Mouse (Mus musculus) heart, adult 2 months (tissue): ENCODE data around the gene Rnaseh2a. TPM values are rescaled to one million over a fixed set of nuclear protein-coding genes. Genes with fewer than 3 reads are reported as not detected.

Experiments
- DNase-seq, 2 experiments: peaks; one replicate each; pipeline ENCODE4 v3.0.0; 2021
- H3K27ac ChIP-seq: fragments of 200-600 bp; 2 replicates; pipeline ENCODE4 v1.8.1; 2022
- H3K27me3 ChIP-seq: fragments of 200-500 bp; 2 replicates; pipeline ENCODE4 v1.6.1; 2012; ENCODE audit warnings: mild to moderate bottlenecking, low read length, inconsistent platforms, mixed read lengths; ENCODE audit not compliant: control insufficient read depth, insufficient read depth
- H3K36me3 ChIP-seq: fragments of 200-500 bp; 2 replicates; pipeline ENCODE4 v1.6.1; 2012; ENCODE audit warnings: low read length, inconsistent platforms; ENCODE audit not compliant: control insufficient read depth, insufficient read depth
- H3K4me1 ChIP-seq: fragments of 200-500 bp; 2 replicates; pipeline ENCODE4 v1.6.1; 2011; ENCODE audit warnings: low read length; ENCODE audit not compliant: control insufficient read depth, insufficient read depth
- H3K4me3 ChIP-seq: fragments of 200-600 bp; 2 replicates; pipeline ENCODE4 v1.8.1; 2022
- H3K79me2 ChIP-seq: fragments of 200-500 bp; replicated peaks from 2 replicates; pipeline ENCODE4 v1.6.1; 2012; ENCODE audit warnings: mild to moderate bottlenecking, inconsistent platforms, low read length, moderate library complexity, mixed read lengths; ENCODE audit not compliant: control insufficient read depth, insufficient read depth
- H3K9ac ChIP-seq: fragments of 200-500 bp; 2 replicates; pipeline ENCODE4 v1.6.1; 2012; ENCODE audit warnings: low read depth, mild to moderate bottlenecking, control low read depth, inconsistent platforms, low read length, mixed read lengths
- CTCF ChIP-seq: fragments of 200-600 bp; IDR thresholded peaks from 2 replicates; pipeline ENCODE4 v1.8.1; 2022; ENCODE audit warnings: antibody characterized with exemption, mild to moderate bottlenecking, moderate library complexity
- EP300 ChIP-seq: fragments of 200-500 bp; IDR thresholded peaks from 2 replicates; pipeline ENCODE4 v1.6.1; 2011; ENCODE audit warnings: low read depth, low read length, control low read depth; ENCODE audit not compliant: insufficient read depth
- POLR2A ChIP-seq: fragments of 200-500 bp; IDR thresholded peaks from 2 replicates; pipeline ENCODE4 v1.6.1; 2011; ENCODE audit warnings: mild to moderate bottlenecking, low read depth, low read length, control low read depth; ENCODE audit not compliant: insufficient read depth
- WGBS: fragments of 180-500 bp; shearing (Covaris S2); methylation state at CpG from one replicate; pipeline ENCODE4 v1.1.7; 2018; 5-methylcytosine and 5-hydroxymethylcytosine counted together
- intact Hi-C: fragments of 180-260 bp; cut with DNase I; formaldehyde crosslinking; loops from one replicate; pipeline ENCODE4 v1.15.1; 2025
- microRNA-seq, 2 experiments: library from miRNA; unstranded; fragments of <30 nt; microRNA quantifications; one replicate each; pipeline ENCODE4 v1.2.0; 2021
- polyA plus RNA-seq: library from polyadenylated mRNA; depleted of rRNA; stranded (reverse); fragments of >200 nt; gene quantifications from 2 replicates; pipeline ENCODE4 v1.2.3, GENCODE M21; 2012; rRNA removed
- total RNA-seq, 2 experiments: library from RNA; stranded (reverse); gene quantifications; 2 replicates each; pipeline ENCODE4 v1.2.3; 2021

Rnaseh2a gene
- total and polyA plus RNA-seq, 3 experiments: 33.7 to 50.5 (median 38.1) TPM

DNA sequence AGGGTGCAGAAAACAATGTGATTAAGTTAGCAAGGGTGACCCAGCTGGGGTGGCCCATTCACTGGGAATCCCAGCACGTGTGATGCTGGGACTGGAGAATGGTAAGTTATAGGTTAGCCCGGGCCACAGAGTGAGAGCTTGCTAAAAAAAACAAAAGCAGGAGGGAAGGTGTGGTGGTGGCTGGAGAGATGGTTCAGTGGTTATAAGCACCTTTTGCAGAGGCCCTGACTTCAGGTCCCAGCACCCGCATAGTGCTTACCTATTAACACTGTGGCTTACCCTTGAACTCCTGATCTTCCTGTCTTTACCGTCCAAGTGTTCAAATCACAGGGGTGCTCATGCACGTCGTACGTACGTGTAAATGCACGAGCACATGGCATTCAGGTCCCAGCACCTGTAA lies 62.5 kb downstream of the Rnaseh2a start:
- H3K36me3 ChIP-seq: no peaks in the 10 kb centered on the region
- H3K27me3 ChIP-seq: no peaks in the 10 kb centered on the region
- no peaks in the 10 kb centered on the region for H3K79me2 ChIP-seq
- no peak overlapping the region for H3K4me3 ChIP-seq
- 93% methylated on average over 9 of the region's 9 CpGs for WGBS
- H3K4me1 ChIP-seq: peaks cover 4% of the 10 kb centered on the region
- no peak for TF ChIP-seq POLR2A
- no peak for TF ChIP-seq EP300
- TF ChIP-seq CTCF: no peak
- no peak for DNase-seq
- H3K9ac ChIP-seq: no peak overlapping the region
- H3K27ac ChIP-seq: no peak overlapping the region
- intact Hi-C loops: no loop called here

Small RNA genes lying within 50 kb of the gene (microRNA-seq; reads per million reads assigned to microRNA genes)
- 0 reads per million in 2 experiments for gene Gm24197

Other genes starting within 250 kb of the Rnaseh2a start
- gene G430095P16Rik, start 246.8 kb downstream of the Rnaseh2a start, total RNA-seq: under 1 TPM in 1 of 2 experiments, not detected in 1; 0.55 TPM
- 0.70 TPM in 1 of 2 replicates, not detected in the other for gene G430095P16Rik, start 246.8 kb downstream of the Rnaseh2a start, polyA plus RNA-seq
- gene Nfix, start 169.4 kb downstream of the Rnaseh2a start, total RNA-seq: 100 to 1,000 TPM; 274 to 297 TPM
- gene Nfix, start 169.4 kb downstream of the Rnaseh2a start, polyA plus RNA-seq: 49.0 and 68.7 TPM in 2 replicates
- 10 to 100 TPM; 11.2 to 12.3 TPM for gene Dand5, start 146.9 kb downstream of the Rnaseh2a start, total RNA-seq
- gene Dand5, start 146.9 kb downstream of the Rnaseh2a start, polyA plus RNA-seq: 6.1 and 7.6 TPM in 2 replicates
- gene Gadd45gip1, start 138.2 kb downstream of the Rnaseh2a start, total RNA-seq: 10 to 100 TPM; 27.4 to 29.7 TPM
- 13.4 and 21.2 TPM in 2 replicates for gene Gadd45gip1, start 138.2 kb downstream of the Rnaseh2a start, polyA plus RNA-seq
- gene Rad23a, start 129.1 kb downstream of the Rnaseh2a start, total RNA-seq: 10 to 100 TPM; 85.1 to 87.6 TPM
- gene Rad23a, start 129.1 kb downstream of the Rnaseh2a start, polyA plus RNA-seq: 77.3 and 101 TPM in 2 replicates
- gene Calr, start 122.8 kb downstream of the Rnaseh2a start, total RNA-seq: 100 to 1,000 TPM; 352 to 416 TPM
- gene Calr, start 122.8 kb downstream of the Rnaseh2a start, polyA plus RNA-seq: 154 and 269 TPM in 2 replicates
- 10 to 100 TPM; 21.8 to 24.5 TPM for gene Farsa, start 112.8 kb downstream of the Rnaseh2a start, total RNA-seq
- 32.5 and 41.4 TPM in 2 replicates for gene Farsa, start 112.8 kb downstream of the Rnaseh2a start, polyA plus RNA-seq
- gene Syce2, start 97.7 kb downstream of the Rnaseh2a start, total RNA-seq: 1 to 10 TPM; 2.6 to 4.3 TPM
- 0.33 and 0.64 TPM in 2 replicates for gene Syce2, start 97.7 kb downstream of the Rnaseh2a start, polyA plus RNA-seq
- gene Gcdh, start 75.8 kb downstream of the Rnaseh2a start, total RNA-seq: 10 to 100 TPM; 71.5 to 89.9 TPM
- 134 and 148 TPM in 2 replicates for gene Gcdh, start 75.8 kb downstream of the Rnaseh2a start, polyA plus RNA-seq
- under 1 TPM in 1 of 2 experiments, not detected in 1; 0.16 TPM for gene Klf1, start 67.8 kb downstream of the Rnaseh2a start, total RNA-seq
- gene Klf1, start 67.8 kb downstream of the Rnaseh2a start, polyA plus RNA-seq: 0.08 and 0.23 TPM in 2 replicates
- 1 to 10 TPM; 6.5 to 9.6 TPM for gene Dnase2a, start 61.2 kb downstream of the Rnaseh2a start, total RNA-seq
- 9.2 and 10.9 TPM in 2 replicates for gene Dnase2a, start 61.2 kb downstream of the Rnaseh2a start, polyA plus RNA-seq
- under 1 TPM; 0.07 to 0.10 TPM for gene Mast1, start 32.4 kb downstream of the Rnaseh2a start, total RNA-seq
- gene Mast1, start 32.4 kb downstream of the Rnaseh2a start, polyA plus RNA-seq: 0.16 and 0.18 TPM in 2 replicates
- gene Rtbdn, start 22.8 kb downstream of the Rnaseh2a start, total RNA-seq: not detected
- not detected in 2 replicates for gene Rtbdn, start 22.8 kb downstream of the Rnaseh2a start, polyA plus RNA-seq
- gene Gm49661, start 334 bp downstream of the Rnaseh2a start, total RNA-seq: 1 to 10 TPM; 1.3 to 2.1 TPM
- gene Gm49661, start 334 bp downstream of the Rnaseh2a start, polyA plus RNA-seq: not detected in 2 replicates
- 100 to 1,000 TPM; 591 to 662 TPM for gene Prdx2, start 180 bp downstream of the Rnaseh2a start, total RNA-seq
- gene Prdx2, start 180 bp downstream of the Rnaseh2a start, polyA plus RNA-seq: 464 and 584 TPM in 2 replicates
- 10 to 100 TPM; 10.4 to 19.0 TPM for gene Junb, start 9.0 kb upstream of the Rnaseh2a start, total RNA-seq
- 13.1 and 17.3 TPM in 2 replicates for gene Junb, start 9.0 kb upstream of the Rnaseh2a start, polyA plus RNA-seq
- 1 to 10 TPM; 2.0 TPM for gene Hook2, start 20.8 kb upstream of the Rnaseh2a start, total RNA-seq
- gene Hook2, start 20.8 kb upstream of the Rnaseh2a start, polyA plus RNA-seq: 2.3 and 2.4 TPM in 2 replicates
- gene Best2, start 44.8 kb upstream of the Rnaseh2a start, total RNA-seq: not detected
- gene Best2, start 44.8 kb upstream of the Rnaseh2a start, polyA plus RNA-seq: not detected in 2 replicates
- gene Asna1, start 55.5 kb upstream of the Rnaseh2a start, total RNA-seq: 10 to 100 TPM; 58.5 to 71.8 TPM
- 104 and 133 TPM in 2 replicates for gene Asna1, start 55.5 kb upstream of the Rnaseh2a start, polyA plus RNA-seq
- gene Trir, start 57.1 kb upstream of the Rnaseh2a start, total RNA-seq: 10 to 100 TPM; 81.5 to 94.1 TPM
- 47.2 and 54.3 TPM in 2 replicates for gene Trir, start 57.1 kb upstream of the Rnaseh2a start, polyA plus RNA-seq
- gene Tnpo2, start 67.1 kb upstream of the Rnaseh2a start, total RNA-seq: 10 to 100 TPM; 26.8 to 28.4 TPM
- 26.8 and 34.8 TPM in 2 replicates for gene Tnpo2, start 67.1 kb upstream of the Rnaseh2a start, polyA plus RNA-seq
- gene Fbxw9, start 90.3 kb upstream of the Rnaseh2a start, total RNA-seq: 1 to 10 TPM; 2.4 to 2.5 TPM
- 9.3 and 10.5 TPM in 2 replicates for gene Fbxw9, start 90.3 kb upstream of the Rnaseh2a start, polyA plus RNA-seq
- gene Gm5741, start 98.2 kb upstream of the Rnaseh2a start, total RNA-seq: not detected
- not detected in 2 replicates for gene Gm5741, start 98.2 kb upstream of the Rnaseh2a start, polyA plus RNA-seq
- gene Dhps, start 102.0 kb upstream of the Rnaseh2a start, total RNA-seq: 10 to 100 TPM; 26.1 to 29.4 TPM
- 31.5 and 33.2 TPM in 2 replicates for gene Dhps, start 102.0 kb upstream of the Rnaseh2a start, polyA plus RNA-seq
- gene Wdr83os, start 111.0 kb upstream of the Rnaseh2a start, total RNA-seq: 10 to 100 TPM; 39.0 to 41.4 TPM
- 99.3 and 108 TPM in 2 replicates for gene Wdr83os, start 111.0 kb upstream of the Rnaseh2a start, polyA plus RNA-seq
- 10 to 100 TPM; 29.4 to 30.2 TPM for gene Wdr83, start 111.5 kb upstream of the Rnaseh2a start, total RNA-seq
- gene Wdr83, start 111.5 kb upstream of the Rnaseh2a start, polyA plus RNA-seq: 39.2 and 44.2 TPM in 2 replicates
- 10 to 100 TPM; 25.4 to 26.8 TPM for gene Man2b1, start 113.5 kb upstream of the Rnaseh2a start, total RNA-seq
- 37.3 and 42.3 TPM in 2 replicates for gene Man2b1, start 113.5 kb upstream of the Rnaseh2a start, polyA plus RNA-seq
- gene Zfp791, start 153.3 kb upstream of the Rnaseh2a start, total RNA-seq: 1 to 10 TPM; 1.6 to 2.6 TPM
- gene Zfp791, start 153.3 kb upstream of the Rnaseh2a start, polyA plus RNA-seq: 1.00 and 1.2 TPM in 2 replicates
- gene Cks1brt, start 182.2 kb upstream of the Rnaseh2a start, total RNA-seq: not detected
- gene Cks1brt, start 182.2 kb upstream of the Rnaseh2a start, polyA plus RNA-seq: not detected in 2 replicates